Mouse (Mus musculus) erythroblast, embryonic 14.5 days (primary cell): ENCODE data around the gene Tchp.

Experiments
- GATA1 ChIP-seq: IDR thresholded peaks from 2 replicates; pipeline ENCODE4 v1.6.1; 2012; ENCODE audit warnings: low read length, inconsistent platforms, mixed read lengths
- TAL1 ChIP-seq: IDR thresholded peaks from 3 replicates; pipeline ENCODE4 v1.6.1; 2012; ENCODE audit warnings: low read length, inconsistent platforms, mixed read lengths

GRCm38 (mm10) chr5:114767185-114767584 is 59.6 kb downstream of the Tchp start:
- no peak for TF ChIP-seq GATA1
- TF ChIP-seq TAL1 = no peak
